Mouse (Mus musculus): Measurements from ENCODE around the gene Sbk2.

Sbk2 gene

GRCm38 (mm10) chr7:4920976-4921823 is 43.0 kb downstream of the Sbk2 start:
- peak in 1 of 2 experiments; percentile 16 for DNase-seq

DNA sequence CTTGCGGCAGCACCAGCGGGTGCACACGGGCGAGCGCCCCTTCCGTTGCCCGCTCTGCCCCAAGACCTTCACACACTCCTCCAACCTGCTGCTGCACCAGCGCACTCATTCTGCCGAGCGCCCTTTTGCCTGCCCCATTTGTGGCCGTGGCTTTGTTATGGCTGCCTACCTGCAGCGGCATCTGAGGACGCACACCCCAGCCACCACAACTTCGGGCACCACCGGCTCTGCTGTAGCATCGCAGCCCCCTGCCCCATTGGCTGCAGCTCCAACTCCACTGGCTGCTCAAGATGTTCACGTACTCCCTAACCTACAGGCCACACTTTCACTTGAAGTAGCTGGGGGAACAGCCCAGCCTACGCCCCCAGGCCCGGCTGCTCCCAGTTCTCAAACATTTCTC is 43.7 kb downstream of the Sbk2 start:
- DNase-seq: no peak

DNA sequence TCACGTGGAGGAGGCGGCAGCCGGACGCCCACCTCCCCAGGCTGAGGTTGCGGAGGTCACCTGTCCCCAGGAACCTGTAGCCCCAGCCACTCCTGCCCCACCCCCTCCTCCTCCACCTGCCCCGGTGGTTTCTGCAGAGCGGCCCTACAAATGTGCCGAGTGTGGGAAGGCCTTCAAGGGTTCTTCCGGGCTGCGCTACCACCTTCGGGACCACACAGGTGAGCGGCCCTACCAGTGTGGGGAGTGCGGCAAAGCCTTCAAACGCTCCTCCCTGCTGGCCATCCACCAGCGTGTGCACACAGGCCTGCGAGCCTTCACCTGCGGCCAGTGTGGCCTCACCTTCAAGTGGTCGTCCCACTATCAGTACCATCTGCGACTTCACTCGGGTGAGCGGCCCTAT is 44.2 kb downstream of the Sbk2 start:
- peak in 1 of 2 experiments; percentile 9 for DNase-seq

DNA sequence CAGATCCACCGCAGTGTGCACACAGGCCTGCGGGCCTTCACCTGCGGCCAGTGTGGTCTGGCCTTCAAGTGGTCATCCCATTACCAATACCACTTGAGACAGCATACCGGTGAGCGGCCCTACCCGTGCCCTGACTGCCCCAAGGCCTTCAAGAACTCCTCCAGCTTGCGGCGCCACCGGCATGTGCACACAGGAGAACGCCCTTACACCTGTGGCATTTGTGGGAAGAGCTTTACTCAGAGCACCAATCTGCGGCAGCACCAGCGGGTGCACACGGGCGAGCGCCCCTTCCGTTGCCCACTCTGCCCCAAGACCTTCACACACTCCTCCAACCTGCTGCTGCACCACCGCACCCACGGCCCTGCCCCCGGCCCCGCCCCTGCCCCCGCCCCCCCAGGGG is 45.1 kb downstream of the Sbk2 start:
- DNase-seq: no peak

DNA sequence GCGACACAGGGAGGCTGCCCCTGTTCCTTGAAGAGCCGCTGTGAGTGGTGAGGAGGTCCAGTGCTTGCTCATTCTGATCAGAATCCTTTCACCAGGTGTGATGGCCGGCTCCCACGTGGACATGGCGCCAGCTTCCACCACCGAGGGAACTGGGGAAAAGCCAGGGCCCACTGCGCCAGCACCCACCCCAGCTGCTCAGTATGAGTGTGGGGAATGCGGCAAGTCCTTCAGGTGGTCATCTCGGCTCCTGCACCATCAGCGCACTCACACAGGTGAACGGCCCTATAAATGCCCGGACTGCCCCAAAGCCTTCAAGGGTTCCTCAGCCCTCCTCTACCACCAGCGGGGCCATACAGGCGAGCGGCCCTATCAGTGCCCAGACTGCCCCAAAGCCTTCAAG is 45.5 kb downstream of the Sbk2 start:
- no peak for DNase-seq

DNA sequence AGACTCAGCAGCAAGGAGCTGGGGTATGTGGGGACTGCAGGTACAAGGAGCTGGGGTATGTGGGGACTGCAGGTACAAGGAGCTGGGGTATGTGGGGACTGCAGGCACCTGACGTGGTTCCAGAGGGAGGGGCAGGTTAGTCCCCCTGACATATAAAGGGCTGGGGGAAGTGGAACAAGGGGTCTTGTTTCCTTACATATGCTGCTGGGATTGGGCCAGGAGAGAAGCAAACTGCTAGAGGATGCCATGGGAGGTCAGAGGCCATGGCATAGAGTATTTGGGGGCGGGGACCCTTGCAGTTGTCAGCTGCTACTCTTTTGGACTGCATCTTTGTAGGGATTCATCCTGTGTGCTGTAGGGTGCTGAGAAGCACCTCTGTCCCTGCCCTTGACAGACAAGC is 46.7 kb downstream of the Sbk2 start:
- no peak for DNase-seq

- peak; percentile 40 to 58 for DNase-seq
Measured at GRCm38 (mm10) chr7:4915669-4916416, 48.4 kb downstream of the Sbk2 start.

DNA sequence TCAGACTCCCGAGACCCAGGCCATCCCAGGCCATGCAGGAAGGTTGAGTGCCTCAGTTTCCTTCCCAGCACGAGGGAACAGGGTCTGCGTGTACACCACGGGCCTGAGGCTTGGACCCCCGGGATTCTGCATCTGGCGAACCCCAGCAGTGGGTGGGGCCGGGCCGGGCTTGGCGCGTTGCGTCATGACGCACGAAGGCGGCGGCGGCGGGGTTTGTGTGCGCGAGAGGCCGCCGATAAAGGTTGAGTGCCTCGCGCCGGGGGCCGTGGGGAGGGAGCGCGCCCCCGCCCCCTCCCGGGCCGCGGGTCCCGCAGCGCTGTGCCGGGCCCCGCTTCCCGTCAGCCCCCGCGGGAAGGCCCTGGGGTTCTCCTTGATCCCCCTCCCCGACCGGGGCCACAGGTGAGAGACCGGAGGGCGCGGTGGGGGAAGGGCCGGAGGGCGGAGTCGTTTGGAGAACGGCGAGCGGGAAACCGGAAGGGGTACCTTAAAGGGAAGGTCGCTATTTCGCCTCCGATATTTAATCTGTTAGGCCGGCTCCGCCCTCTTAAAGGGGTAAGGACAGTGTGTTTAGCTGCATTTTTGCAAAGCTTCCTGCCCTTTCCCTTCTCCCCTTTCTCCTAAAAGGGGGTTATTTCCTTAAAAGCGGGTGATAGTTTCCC is 49.1 kb downstream of the Sbk2 start, which contains the start of gene Zfp628:
TSS of gene Zfp628 (plus strand) at position 211 of the 659 bp plus-strand sequence.
- DNase-seq: peak; percentile 95

DNA sequence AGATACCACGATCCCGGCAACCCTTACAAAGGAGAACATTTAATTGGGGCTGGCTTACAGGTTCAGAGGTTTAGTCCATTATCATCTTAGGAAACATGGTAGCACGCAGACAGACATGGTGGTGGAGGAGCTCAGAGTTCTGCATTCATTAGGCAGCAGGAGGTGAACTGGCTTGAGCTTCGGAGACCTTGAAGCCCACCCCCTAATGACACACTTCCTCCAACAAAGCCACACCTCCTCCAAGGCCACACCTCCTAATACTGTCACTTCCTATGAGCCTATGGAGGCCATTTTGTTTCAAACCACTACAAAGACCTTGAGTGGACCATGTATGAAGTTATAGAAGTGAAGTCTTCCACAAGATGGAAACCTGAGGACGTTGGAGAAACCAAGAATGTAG is 52.0 kb downstream of the Sbk2 start:
- no peak for DNase-seq

DNA sequence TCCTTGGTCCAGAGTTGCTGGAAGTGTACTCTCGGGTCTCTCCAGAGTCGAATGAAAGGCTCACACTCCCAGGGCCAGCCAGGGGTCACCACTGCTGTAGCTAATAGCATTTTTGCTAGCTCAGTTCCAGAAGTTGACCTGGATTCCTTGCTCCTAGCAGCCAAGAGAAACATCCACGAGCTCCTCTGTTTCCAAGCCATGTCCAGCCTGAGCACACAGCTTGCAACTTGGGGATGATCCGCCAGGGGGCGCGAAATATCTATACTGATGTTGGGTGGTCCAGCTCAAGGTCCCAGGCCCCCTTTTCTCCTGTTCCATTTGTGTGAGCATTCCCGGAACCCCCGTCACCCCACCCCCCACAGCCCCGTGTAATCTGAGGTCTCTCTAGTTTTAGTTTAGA is 52.6 kb downstream of the Sbk2 start:
- peak; percentile 55 to 61 for DNase-seq

DNA sequence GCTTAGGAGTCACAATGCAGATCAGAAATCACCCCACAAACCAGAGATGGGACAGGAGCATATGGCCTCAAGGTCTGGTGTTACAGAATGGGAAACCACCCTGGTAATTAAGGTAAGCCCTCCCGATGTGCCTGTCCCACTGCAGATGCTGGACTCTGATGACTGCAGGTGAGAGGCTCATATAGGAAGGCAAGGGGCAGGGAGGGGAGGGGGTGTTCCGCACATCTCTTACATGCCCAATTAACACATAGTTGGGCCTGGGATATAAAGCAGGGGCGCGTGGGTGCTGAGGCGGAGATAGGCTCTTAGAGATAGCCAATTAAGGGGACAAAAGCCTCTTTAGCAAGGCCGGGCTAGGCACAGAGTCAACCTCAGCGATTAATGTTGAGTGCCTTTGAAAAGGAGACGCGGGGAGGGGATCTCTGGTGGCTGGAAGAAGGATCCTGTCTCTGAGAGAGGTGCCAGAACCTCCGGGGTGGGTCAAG is 57.7 kb downstream of the Sbk2 start, which contains the start of gene Gm36210:
TSS of gene Gm36210 (minus strand) at position 51 of the 485 bp plus-strand sequence.
- DNase-seq: no peak

DNA sequence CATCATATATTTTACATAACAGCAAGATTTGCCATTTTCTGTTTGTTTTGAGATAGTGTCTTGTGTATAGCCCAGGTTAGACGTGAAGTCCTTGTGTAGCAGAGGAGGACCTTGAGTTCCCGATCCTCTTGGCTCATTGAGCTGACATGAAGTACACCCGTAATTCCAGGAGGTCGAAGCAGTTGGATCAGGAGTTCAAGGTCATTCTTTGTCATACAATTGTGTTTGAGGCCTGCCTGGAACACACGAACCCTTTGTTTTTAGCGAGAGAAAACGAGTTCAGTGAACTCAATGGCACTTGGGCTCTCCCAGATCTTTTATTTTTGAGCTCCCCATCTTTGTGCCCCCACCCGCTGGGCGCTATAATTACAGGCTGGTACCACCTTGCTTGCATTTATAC is 61.8 kb downstream of the Sbk2 start:
- no peak for DNase-seq

DNA sequence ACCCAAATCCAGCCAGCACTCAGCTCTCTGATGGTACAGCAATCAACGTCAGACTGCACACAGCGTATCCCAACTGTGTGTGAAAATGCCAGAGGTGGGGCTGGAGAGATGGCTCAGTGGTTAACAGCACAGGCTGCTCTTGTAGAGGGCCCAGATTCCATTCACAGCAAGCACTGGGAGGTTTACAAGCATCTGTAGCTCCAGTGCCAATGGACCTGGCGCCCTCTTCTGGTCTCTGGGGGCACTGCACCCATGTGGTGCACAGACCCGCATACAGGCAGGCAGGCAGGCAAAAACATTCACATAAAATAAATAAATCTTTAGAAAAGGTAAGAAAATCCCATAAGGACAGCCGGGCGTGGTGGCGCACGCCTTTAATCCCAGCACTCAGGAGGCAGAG is 63.0 kb downstream of the Sbk2 start:
- peak in 1 of 2 experiments; percentile 22 for DNase-seq

GRCm38 (mm10) chr7:4900523-4900851 is 63.7 kb downstream of the Sbk2 start:
- DNase-seq: no peak

GRCm38 (mm10) chr7:4899649-4900522 is 64.3 kb downstream of the Sbk2 start:
- peak in 1 of 2 experiments; percentile 16 for DNase-seq

DNA sequence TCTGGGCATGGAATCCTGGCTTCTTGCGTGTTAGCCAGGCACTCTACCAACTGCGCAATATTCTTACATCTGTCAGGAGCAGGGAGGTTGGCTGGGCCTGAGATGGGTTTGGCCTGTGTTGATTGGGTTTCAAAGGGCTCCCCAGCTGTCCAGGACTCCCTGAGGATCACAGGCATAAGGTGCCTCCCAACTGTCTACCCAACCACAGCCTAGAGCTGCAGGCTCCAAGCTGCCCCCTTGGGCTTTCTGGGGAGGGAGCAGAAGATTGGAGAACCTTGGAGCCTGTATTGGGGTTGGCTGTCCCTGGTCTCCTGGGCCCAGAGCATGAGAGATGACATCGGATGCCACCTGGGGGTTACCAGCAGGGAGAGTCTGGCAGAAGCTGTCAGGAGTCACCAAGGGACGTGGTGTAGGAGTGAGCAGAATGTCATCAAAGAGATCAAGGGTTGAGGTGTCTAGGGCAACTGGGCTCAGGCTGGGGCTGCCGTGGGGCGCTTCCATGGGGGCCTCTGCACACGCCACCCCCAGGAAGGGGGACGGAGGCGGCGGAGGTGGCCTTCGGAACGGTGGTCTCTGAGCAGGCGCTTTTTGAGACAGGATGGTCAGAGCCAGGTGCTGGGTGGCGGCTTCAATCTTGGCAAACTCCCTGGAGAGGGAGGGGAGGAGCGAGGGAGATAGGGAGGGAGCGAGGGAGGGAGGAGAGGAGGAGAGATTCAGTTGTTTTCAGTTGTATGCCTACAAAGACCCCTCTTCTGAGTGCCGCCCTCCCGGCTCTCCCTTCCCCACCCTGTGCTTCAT is 65.2 kb downstream of the Sbk2 start:
- peak in 1 of 2 experiments; percentile 32 for DNase-seq

GRCm38 (mm10) chr7:4895186-4895585 is 69.0 kb downstream of the Sbk2 start:
- no peak for DNase-seq

All from cerebellum, postnatal 36 days (tissue).